Mouse (Mus musculus): ENCODE measurements around the gene Hba-a1.
"Not testable (repeated sequence)": the region's sequence is repeated elsewhere in the genome, so short reads cannot be mapped to it uniquely, and the experiment has no call there.

Hba-a1 gene

GRCm38 (mm10) chr11:32296203-32296602 lies 12.9 kb downstream of the Hba-a1 start, which contains the start of gene Hba-a2:
Hba-a2 (plus strand) TSS chr11:32296489.
- DNase-seq (ENCODE audit: low spot score): not testable (repeated sequence)

DNA sequence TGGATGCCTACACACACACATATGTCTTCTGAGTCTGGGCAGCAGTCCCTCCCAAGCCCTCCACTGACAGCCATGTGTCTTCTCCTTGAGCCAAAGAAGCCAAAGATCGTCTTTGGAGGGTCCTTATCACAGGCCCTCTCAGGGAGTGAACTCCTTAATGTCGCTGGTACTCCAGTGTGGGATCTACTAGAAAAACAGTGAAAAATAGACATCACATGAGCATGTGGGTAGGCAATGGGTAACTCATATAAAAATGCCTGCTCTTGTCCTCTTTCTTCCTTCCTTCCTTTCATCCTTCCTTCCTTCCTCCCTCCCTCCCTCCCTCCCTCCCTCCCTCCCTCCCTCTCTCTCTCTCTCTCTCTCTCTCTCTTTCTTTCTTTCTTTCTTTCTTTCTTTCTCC lies 14.1 kb downstream of the Hba-a1 start:
- DNase-seq (ENCODE audit: low spot score): not testable (repeated sequence)

DNA sequence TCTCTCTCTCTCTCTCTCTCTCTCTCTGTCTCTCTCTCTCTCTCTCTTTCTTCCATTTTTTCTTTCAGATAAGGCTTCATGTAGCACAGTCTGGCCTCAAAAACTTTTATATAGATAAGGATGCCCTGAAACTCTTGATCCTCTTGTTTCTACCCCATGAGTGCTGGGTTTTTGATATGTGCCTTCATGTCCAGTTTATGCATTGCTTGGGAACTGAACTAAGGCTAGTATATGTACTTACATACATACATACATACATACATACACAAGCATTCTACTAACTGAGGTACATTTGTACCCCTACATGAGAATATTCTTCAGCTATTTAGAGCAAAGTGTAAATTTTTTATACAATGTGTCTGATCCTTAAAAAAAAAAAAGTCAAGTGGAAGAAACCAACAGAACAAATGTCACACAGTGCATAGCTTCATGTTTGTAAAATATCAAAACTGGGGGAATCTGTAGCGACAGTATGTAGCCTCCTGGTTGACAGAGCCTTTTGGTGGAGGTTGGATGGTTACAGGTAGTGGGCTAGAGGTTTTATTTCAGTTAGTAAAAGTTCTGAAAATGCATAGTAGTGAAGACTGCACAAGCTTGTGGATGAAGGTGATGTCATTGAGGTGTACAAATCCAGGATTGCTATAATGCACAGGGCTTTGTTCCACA lies 14.7 kb downstream of the Hba-a1 start:
- DNase-seq (ENCODE audit: low spot score): no peak

DNA sequence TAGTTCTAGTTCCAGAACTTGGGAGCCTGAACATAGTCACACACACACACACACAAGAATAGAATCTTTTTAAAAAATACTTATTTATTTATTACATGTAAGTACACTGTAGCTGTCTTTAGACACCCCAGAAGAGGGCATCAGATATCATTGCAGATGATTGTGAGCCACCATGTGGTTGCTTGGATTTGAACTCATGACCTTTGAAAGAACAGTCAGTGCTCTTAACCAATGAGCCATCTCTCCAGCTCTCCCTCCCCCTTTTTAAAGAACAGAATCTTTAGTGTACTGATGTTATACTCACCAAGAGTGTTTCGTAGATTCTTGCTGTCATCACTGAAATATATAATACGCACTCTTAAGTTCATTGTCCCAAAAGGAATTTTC lies 15.2 kb downstream of the Hba-a1 start:
- DNase-seq (ENCODE audit: low spot score): no peak

DNA sequence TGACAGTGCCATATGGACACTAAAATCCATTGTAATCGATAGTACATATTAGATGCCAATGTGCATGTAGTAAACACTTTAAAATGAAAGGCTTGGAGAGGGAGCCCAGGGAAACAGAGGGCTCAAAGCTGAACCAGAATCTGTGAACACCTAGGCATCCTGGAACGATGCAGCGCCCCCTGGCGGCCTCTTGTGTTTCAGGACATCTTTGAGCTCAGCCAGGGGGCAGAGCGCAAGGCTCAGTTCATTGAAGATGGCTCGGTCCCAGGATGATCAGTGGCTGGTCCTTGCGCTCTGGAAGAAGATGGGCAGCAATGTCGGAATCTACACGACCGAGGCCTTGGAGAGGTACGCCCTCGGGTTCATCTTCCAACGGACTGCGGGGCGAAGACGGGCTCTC lies 16.6 kb downstream of the Hba-a1 start, which contains the start of gene Hbq1a:
Gene Hbq1a, plus strand, starts transcription at position 205 of the 400 bp plus-strand sequence.
- DNase-seq (ENCODE audit: low spot score): peak; percentile 46

- no peak for DNase-seq (ENCODE audit: low spot score)
These were observed 17.3 kb downstream of the Hba-a1 start for GRCm38 (mm10) chr11:32300279-32301267.

DNA sequence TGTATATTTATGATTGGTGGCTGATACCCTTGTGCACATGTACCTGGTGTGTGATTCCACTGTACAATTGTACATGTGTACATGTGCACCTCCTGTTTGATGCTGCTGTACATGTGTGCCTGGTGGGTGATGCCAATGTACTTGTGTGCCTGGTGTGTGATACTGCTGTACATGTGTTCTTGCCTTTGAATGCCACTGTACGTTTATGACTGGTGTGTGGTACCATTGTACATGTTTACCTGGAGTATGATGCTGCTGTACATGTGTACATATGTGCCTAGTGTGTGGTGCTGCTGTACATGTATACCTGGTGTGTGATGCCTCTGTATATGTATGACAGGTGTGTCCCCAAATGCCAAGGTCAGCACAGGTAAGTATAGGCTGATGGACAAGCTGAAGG lies 18.2 kb downstream of the Hba-a1 start:
- DNase-seq (ENCODE audit: low spot score): no peak

DNA sequence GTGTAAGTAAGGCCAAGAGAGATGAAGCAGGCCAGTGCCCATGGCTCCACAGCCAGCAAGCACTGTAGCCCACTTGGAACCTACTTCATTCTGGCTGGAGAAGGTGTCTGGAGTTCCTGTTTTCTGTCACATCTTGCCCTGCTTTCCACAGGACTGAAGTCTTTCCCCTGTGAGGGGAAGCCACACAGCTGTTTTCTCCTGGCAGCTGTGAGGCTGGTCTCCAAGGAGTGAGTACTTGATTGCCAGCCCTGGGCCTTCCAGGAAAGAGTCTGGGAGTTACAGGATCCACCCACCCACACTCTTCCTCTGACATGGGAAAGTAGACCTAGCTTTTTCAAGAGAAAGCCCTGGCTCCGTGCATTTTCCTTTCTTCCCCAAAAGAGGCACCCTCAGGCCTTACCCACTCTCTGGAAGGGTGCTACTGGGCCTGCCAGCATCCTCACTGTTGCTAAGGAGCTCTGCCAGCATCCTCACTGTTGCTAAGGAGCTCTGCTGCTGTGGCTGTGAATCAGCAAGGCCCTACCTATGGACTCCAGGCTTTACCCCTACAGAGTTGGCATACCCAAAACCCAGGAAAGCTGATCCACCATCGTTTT lies 19.6 kb downstream of the Hba-a1 start:
- no peak for DNase-seq (ENCODE audit: low spot score)

DNA sequence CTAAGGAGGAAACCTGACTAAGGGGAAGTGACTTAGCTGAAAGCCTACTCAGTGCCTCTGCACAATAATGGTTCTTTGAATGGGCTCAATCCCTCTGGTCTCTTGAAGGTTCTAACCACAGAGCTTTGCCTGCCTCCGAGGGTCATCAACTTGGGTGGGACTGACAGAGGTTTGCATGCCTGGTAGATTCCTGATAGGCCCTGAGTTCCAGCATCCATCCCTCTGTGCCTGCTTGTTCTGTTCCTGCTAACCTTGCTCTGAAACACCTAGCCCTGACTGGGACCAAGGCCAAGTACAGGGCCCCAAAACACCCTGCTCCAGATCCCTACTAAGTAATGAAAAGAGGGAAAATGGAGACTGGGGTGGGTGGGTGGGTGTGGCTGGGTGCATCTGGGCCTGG lies 20.1 kb downstream of the Hba-a1 start:
- DNase-seq (ENCODE audit: low spot score): no peak

DNA sequence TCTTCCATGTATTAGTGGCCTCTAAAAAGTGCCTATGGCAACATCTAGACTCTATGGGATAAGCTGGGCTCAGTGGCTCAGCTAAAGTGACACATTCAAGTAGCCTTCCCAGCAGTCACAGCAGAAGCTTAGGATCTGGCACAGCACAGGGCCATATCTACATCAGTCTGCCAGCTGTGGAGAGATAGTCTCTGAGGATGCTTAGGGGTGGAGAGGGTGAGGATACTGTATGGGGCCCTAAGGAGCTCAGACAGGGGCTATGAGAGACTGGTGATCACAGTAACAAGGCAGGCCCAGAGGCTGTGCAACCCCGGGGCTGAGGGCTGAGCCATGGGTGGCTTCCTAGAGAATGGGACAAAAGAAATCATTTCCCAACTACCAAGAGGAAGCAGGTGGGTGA lies 23.7 kb downstream of the Hba-a1 start:
- DNase-seq (ENCODE audit: low spot score): no peak

- DNase-seq (ENCODE audit: low spot score): no peak
These were observed 26.1 kb downstream of the Hba-a1 start for GRCm38 (mm10) chr11:32309446-32309845.

- DNase-seq (ENCODE audit: low spot score): no peak
These were observed 26.6 kb downstream of the Hba-a1 start for GRCm38 (mm10) chr11:32309928-32310327.

DNA sequence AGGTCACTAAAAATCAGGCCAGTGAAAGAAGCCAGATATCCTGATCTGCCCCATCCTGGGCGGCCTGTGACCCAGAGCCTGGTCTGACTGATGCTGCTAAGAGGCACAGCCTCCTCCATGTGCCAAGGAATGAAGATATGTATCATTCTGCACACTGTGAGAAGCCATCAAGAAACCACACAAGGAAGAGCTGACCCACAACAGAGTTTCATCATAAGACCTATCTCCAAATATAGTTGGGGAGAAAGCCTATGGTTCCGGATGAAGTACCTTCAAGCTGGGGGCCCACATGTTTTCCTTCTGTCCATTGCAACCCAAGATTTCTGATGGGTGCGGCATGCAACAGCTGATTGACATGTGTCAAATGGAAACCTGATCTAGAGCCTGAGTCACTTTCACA lies 32.7 kb downstream of the Hba-a1 start:
- no peak for DNase-seq (ENCODE audit: low spot score)

DNA sequence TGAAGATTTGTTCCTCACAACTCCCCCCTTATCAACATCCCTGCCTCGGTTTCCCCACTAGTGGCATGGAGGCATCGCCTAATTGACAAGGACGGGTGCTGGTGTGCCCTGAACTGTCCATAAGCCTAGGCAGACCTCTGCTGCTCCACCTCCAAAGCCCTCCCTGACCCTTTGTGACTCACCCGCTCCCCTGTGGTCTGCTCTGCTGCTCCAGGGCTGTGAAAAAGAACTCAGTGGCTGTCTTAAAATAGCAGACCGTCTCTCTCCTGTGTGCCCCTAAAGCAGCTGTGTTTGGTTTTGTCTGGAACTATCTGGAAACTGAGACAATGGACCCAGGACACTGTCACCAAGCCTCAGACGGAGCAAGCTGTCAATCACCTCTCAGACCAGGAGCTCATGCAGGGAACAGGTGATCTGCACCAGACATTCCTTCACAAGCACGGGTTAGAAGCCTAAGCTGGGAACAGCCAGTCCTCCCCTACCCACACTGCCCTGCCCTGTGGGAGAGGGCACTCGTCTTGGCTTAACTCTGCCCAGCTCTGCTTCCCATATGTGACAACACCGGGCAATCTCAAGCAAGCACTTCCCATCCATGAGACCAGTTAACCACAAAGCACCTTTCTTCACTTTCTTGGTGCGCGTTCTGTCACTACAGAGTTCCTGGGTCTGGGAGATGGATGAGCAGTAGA lies 37.3 kb downstream of the Hba-a1 start:
- no peak for DNase-seq (ENCODE audit: low spot score)

- peak; percentile 43 for DNase-seq (ENCODE audit: low spot score)
These were observed 37.9 kb downstream of the Hba-a1 start for GRCm38 (mm10) chr11:32321196-32321565.

- peak; percentile 87 for DNase-seq (ENCODE audit: low spot score)
These were observed 41.3 kb downstream of the Hba-a1 start for GRCm38 (mm10) chr11:32324609-32325008.

DNA sequence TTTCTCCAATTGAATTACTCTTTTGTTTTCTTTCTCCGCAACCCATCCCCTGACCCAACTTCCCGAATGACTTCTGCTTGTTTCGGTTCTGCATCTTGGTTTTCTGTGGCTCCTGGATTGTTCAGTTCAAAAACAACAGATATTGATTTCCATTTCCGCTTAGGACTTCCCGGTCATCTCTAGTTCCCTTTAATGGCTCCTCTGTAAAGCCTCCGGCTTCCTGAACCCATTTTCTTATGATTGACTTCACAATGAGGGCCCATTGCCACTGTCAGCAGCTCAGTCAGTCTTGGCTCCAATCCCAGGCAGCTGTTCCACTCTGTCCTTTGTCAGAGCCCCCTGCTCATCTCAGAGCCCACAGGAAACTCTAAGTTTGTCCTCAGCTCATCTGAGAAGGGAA lies 47.8 kb downstream of the Hba-a1 start:
- no peak for DNase-seq (ENCODE audit: low spot score)

DNA sequence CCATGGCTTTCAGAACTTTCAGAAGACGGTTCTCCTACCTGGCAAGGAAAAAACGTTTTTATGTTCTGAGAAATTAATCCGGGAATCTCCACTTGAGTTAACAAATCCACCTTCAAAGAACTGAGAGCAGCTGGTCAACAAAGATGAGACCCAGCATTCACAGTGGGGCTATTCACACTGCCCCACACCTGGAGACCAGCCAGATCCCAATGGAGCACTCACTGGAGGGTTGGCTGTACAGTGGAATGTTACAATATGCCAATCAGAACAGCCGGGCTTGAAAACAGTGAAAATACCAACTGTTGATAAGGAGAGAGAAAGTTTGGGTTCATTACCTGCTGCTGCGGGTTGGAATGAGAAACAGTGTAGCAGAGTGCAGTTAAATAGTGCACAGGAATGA lies 48.5 kb downstream of the Hba-a1 start:
- no peak for DNase-seq (ENCODE audit: low spot score)

- DNase-seq (ENCODE audit: low spot score): no peak
These were observed 49.9 kb downstream of the Hba-a1 start for GRCm38 (mm10) chr11:32333235-32333634.
